Mouse (Mus musculus) NIH3T3 (cell line): ENCODE results near the gene Tmem108.
"Not testable (repeated sequence)": the region's sequence is repeated elsewhere in the genome, so short reads cannot be mapped to it uniquely, and the experiment has no call there.

Experiments used
- DNase-seq: peaks from one replicate; pipeline ENCODE4 v3.0.0-alpha.2; 2012; ENCODE audit warnings: low read depth

Gene Tmem108

GRCm38 (mm10) chr9:103681741-103682330 is 79.8 kb downstream of the Tmem108 start:
- DNase-seq, result no peak

DNA sequence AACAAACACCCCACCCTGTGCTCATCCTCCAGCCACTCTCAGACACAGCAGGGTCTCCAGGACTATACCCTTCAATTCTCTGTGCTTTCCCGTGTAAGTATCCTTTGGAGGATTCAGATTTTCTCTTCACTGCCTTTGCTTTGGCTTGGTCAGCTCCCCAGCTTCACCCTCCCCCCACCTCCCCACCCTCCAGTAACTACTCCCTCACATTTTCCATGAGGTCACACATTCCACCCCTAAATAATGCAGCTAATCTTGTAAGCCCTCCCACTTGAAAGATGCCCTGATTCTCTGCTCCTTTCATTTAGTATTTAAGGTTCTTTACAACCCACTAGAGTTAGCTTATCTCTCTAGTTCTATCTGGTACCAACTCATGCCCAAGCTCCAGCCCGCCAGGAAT is 82.4 kb downstream of the Tmem108 start:
- DNase-seq, result no peak

DNA sequence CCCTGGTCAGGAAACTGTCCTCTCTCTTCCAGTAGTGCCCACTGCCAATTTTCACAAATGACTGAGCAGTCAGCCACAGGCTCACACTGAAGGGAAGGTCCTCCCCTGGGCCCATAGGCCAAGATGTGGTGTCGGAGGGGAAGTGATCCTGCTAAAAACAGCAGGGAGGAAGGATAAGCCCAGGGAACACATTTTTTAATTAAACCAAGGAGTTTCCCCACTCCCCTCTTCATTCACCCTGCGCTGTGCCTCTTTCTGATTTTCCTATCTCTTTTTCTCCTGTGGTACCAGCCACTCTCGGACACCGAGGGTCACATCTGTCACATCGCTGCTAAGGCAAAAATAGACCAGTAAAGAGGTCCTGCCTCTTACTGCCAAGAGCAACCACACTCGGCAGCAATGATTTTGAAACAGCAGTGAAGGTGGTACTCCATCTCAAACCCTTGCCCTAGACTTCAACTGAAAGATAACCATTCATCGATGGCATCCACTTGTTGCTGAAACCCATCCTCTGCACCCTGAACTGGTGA is 83.0 kb downstream of the Tmem108 start:
- DNase-seq, result no peak

- DNase-seq, result no peak
Measured at GRCm38 (mm10) chr9:103677811-103678210, 83.8 kb downstream of the Tmem108 start.

- DNase-seq, result no peak
Measured at GRCm38 (mm10) chr9:103675721-103676480, 85.7 kb downstream of the Tmem108 start.

DNA sequence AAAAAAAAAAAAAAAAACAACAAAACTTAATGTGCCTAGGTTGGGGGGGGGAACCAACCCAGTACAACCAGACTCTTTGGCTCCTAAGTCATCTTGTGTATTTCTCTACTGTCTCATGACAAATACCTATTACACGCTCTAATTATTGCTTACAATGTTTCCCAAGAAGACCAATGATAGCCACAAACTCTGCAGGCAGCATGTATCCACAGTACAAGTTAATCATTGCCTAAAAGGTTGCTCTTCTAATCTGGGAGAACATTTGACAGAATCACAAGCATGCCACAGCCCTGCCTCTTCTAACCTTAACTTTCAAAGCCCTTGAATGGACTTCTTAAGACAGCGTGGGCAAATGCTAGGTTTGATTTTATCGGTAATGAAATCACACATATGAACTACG is 88.8 kb downstream of the Tmem108 start:
- no peak for DNase-seq

DNA sequence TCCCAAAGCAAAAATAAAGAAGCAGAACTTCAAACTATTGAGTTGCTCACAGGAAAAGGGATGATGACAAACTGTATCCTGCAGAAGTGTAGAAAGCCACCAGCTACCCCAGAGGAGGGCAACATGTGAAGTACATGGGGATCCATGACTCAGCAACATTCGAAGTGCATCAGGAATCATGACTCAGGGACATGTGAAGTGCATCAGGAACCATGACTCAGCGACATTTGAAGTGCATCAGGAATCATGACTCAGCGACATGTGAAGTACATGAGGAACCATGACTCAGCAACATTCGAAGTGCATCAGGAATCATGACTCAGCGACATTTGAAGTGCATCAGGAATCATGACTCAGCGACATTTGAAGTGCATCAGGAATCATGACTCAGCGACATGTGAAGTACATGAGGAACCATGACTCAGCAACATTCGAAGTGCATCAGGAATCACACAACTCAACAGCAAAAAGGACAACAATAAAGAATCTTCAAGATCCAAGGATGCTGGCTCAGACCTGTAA is 91.0 kb downstream of the Tmem108 start:
- DNase-seq, result not testable (repeated sequence)

GRCm38 (mm10) chr9:103668830-103669229 is 92.8 kb downstream of the Tmem108 start:
- DNase-seq, result no peak

DNA sequence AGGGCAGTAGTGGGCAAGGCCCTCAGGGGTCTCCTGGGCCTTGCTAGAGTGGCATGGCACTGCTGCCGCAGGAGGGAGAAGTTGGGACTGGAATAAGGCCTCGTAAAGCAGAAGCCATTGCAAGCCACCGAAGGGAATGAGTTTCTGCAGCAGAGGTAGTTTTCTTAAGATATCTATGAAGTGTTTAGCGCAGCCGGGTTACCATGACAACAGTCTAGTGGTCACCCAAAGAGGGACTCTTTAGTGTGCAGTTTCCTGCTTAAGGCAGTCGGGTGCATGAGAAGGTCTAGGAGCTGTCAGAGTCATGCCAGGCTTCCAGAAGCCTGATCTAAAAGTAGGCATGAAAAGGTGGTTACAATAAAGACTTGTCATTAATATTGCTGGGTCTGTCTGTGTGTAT is 95.8 kb downstream of the Tmem108 start:
- DNase-seq, result no peak

- DNase-seq, result no peak
Measured at GRCm38 (mm10) chr9:103664151-103664550, 97.5 kb downstream of the Tmem108 start.

- no peak for DNase-seq
Measured at GRCm38 (mm10) chr9:103661873-103662272, 99.8 kb downstream of the Tmem108 start.

DNA sequence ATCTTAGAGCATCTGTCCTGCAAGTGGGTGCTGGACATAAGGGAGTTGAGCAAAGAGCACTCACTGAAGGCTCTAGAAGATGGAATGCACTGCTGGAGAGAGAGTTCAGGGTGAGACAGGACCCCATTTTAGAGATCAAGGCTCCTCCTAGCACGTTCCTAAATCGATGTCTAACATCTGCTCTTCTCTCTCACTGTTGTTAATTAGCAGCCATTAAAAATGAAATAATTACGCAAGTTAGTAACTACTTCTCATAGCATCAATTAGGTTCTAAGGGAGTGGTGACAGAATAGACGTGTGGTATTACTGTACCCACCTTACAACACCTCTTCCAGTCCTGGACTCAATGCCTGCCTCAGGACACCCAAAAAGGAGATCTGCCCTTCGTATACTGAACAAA is 103.7 kb downstream of the Tmem108 start:
- DNase-seq, result no peak

GRCm38 (mm10) chr9:103657183-103657975 is 104.3 kb downstream of the Tmem108 start:
- peak; percentile 18 for DNase-seq

DNA sequence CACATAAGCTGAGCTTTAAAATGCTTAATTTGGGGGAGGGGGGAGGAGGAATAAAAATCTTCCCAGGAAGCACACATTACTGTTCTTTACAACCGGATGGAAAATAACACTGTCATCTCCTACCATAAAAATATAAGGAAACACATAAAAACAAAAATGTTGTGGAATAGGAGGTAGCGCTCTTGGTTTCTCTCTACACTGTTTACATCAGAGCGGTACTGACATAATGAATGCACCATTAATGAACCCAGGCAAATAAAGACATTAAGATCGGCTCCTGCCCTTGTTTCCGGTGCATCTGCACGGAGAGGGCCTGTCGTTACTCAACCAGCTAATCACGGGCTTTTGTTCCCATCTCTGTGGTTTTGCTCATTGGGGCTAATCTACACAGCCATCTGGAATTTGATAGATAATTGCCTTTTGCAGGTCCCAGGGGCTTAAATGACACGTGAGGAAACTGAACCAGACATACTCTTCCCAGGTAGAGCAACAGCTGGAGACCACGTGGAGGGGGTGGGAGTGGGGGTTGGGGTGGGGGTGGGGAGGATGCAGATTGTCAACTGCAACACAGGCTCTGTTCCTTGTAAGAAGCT is 107.5 kb downstream of the Tmem108 start:
- DNase-seq, result no peak

- DNase-seq, result no peak
Measured at GRCm38 (mm10) chr9:103652127-103652882, 109.3 kb downstream of the Tmem108 start.

- DNase-seq, result no peak
Measured at GRCm38 (mm10) chr9:103646605-103647004, 115.0 kb downstream of the Tmem108 start.

DNA sequence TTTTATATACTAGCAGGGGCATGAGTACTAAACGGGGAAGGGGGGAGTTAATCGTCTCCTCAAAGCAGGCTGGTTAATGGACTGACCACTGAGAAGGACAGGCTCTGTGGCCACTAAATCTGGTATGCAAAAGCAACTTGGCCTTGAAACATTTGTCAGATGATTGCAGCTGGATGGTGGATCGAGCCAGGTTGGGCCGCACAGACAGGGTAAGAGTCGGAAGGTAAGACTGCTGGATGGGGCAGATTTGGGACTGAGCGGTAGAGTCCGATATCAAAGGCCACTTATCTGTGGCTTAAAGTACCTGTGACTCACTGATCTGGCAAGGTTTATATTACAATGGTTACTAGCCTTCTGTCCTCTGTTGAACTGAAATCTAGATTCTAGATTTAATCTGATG is 115.9 kb downstream of the Tmem108 start:
- DNase-seq, result no peak

- DNase-seq, result no peak
Measured at GRCm38 (mm10) chr9:103642300-103642699, 119.3 kb downstream of the Tmem108 start.

GRCm38 (mm10) chr9:103641340-103641739 is 120.3 kb downstream of the Tmem108 start:
- no peak for DNase-seq

- no peak for DNase-seq
Measured at GRCm38 (mm10) chr9:103639413-103639812, 122.2 kb downstream of the Tmem108 start.

- no peak for DNase-seq
Measured at GRCm38 (mm10) chr9:103637451-103637850, 124.2 kb downstream of the Tmem108 start.
